Mouse (Mus musculus): ENCODE results near the gene Tgfb1. TPM values are rescaled to one million over a fixed set of nuclear protein-coding genes. Genes with fewer than 3 reads are reported as not detected.
"Not testable (repeated sequence)": the region's sequence is repeated elsewhere in the genome, so short reads cannot be mapped to it uniquely, and the experiment has no call there.

The Tgfb1 gene
- polyA plus RNA-seq, 1 experiment, result 354 TPM

DNA sequence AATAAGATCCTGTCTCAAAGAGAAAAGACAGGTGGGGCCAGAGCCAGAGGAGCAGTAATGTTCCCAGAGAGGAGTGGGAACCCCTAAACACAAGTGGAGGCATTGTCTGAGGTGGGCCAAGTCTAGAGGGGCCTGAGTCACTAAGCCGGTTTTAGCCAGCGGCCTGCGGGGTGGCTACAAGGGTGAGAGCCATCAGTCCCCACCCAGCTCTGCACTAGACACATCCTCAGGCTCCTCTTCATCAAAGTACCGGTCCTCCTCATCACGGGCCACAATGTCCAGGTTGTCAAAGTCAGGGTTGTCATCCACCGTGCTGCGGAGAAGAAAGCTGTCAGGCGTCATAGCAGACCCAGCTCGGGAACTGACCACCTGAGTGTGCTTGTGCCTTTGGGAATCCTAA lies 26.0 kb downstream of the Tgfb1 start:
- Histone ChIP-seq H3K4me1 (ENCODE audit: control insufficient read depth, insufficient read depth, low read length) (peaks cover 36% of the 10 kb centered on the region), H3K4me3 (ENCODE audit: insufficient read depth, low read length) (no peak overlapping the region), H3K27ac (ENCODE audit: insufficient read depth, low read depth, low read length) (peak overlapping the region; percentile 38; the same call in 1 of the 2 replicates)
- TF ChIP-seq POLR2A (IDR thresholded peaks at IDR 0.05; ENCODE audit: borderline replicate concordance, low read depth, low read length) (no peak), CTCF (IDR thresholded peaks at IDR 0.05; ENCODE audit: low read depth, low read length) (no peak)

DNA sequence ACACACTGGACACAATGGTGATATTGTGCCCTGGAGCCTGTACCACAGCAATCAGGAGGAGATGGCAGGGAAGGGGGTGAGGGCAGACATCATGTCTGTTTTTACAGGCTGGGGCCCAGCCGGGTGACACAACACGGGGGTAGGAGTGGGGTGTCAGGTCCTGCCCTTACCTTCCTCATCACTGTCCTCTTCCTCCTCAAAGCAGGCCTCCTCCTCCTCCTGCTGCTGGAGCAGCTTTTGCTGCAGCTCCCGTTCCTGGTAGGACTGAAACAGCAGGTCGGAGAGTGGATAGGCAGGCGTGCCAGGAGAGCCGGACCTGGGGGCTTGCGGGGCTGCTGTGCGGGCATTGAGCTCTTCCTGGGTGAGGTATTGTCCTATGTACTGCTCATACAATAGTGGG lies 27.8 kb downstream of the Tgfb1 start:
- H3K27ac ChIP-seq (ENCODE audit: insufficient read depth, low read depth, low read length), result no peak overlapping the region
- H3K4me1 ChIP-seq (ENCODE audit: control insufficient read depth, insufficient read depth, low read length), result peaks cover 36% of the 10 kb centered on the region
- H3K4me3 ChIP-seq (ENCODE audit: insufficient read depth, low read length), result no peak overlapping the region
- TF ChIP-seq POLR2A (IDR thresholded peaks at IDR 0.05; ENCODE audit: borderline replicate concordance, low read depth, low read length) (no peak), CTCF (IDR thresholded peaks at IDR 0.05; ENCODE audit: low read depth, low read length) (no peak)

DNA sequence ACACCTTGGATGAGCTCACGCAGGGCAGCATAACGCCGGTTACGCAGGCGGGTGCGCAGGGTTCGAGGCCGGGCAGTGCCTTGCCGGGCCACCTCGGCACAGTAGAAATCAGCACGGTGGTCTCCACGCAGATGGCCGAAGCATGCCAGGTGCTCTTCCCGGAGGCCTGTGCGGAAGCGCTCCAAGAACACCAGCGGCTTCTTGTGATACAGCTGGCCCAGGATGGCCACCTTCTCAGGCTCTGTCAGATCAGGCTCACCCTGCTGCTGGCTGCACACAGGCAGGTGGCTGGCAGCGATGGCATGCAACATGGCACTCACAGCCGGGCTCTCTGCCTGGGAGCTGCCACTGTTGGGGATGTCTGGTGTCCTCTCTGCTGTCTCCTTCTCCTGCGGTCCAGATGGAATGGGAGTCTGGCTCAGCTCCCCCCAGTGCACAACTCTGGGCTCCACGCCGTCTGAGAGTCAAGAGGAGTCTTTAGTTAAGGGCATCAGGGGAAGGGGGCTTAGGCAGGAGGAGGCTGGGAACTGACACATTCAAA lies 29.0 kb downstream of the Tgfb1 start:
- TF ChIP-seq CTCF (IDR thresholded peaks at IDR 0.05; ENCODE audit: low read depth, low read length), result no peak
- no peak for TF ChIP-seq POLR2A (IDR thresholded peaks at IDR 0.05; ENCODE audit: borderline replicate concordance, low read depth, low read length)
- no peak overlapping the region for H3K27ac ChIP-seq (ENCODE audit: insufficient read depth, low read depth, low read length)
- no peak overlapping the region for H3K4me3 ChIP-seq (ENCODE audit: insufficient read depth, low read length)
- peaks cover 31% of the 10 kb centered on the region for H3K4me1 ChIP-seq (ENCODE audit: control insufficient read depth, insufficient read depth, low read length)

DNA sequence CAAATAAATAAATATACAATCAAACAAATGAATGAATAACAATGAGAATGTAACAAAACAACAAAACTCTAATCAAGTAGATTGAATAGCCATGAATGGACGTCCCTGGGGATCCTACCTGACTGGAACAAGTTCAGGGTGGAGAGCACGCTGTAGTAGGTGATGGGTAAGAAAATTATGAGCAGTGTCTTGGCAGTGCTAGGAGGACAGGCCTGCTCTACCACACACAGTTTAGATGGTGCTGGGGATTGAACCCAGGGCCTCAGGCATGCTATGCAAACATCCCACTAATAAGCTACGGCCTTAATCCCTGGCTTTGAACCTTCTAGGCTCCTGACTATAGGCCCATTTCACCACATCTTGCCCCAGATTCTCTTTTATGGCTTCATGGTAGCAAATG lies 30.7 kb downstream of the Tgfb1 start:
- Histone ChIP-seq H3K27ac (ENCODE audit: insufficient read depth, low read depth, low read length) (no peak overlapping the region), H3K4me3 (ENCODE audit: insufficient read depth, low read length) (peak overlapping the region; percentile 21; the same call in 1 of the 2 replicates), H3K4me1 (ENCODE audit: control insufficient read depth, insufficient read depth, low read length) (peaks cover 22% of the 10 kb centered on the region)
- TF ChIP-seq CTCF (IDR thresholded peaks at IDR 0.05; ENCODE audit: low read depth, low read length) (no peak), POLR2A (IDR thresholded peaks at IDR 0.05; ENCODE audit: borderline replicate concordance, low read depth, low read length) (no peak)

DNA sequence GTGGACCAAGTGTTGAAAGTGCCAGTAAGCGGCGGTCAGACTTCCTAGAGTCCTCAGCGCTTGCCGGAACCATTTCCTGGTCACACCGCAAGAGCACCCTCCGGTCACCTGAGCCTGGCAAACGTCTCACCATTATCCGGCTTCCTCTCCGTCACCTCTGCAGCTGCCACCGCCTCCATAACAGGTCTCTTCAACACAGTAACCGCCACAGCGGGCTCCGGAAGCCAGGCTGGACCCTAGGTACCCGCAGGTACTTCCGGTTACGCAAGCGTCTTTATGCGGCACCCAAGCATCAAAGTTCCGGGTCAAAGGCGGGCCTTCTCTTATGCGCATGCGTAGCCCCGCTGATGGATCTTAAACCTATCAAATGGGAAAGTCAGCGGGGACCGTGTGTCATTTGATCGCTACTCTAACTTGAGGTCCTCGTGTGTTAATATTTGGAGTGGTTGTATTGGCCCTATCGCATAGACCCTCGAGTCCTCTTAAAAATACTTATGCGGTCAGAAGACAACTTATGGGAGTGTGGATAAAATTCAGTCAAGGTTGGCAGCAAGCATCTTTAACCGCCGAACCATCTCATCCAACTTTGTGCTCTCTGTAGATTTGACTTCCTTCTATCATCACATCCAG lies 32.1 kb downstream of the Tgfb1 start, which contains the start of gene Ccdc97:
Gene Ccdc97 (minus strand): TSS at position 301 of the 630 bp plus-strand sequence.
- Histone ChIP-seq H3K4me1 (ENCODE audit: control insufficient read depth, insufficient read depth, low read length) (peaks cover 20% of the 10 kb centered on the region), H3K4me3 (ENCODE audit: insufficient read depth, low read length) (peak within 1 kb of the TSS; percentile 82), H3K27ac (ENCODE audit: insufficient read depth, low read depth, low read length) (peak within 1 kb of the TSS; percentile 76)
- TF ChIP-seq POLR2A (IDR thresholded peaks at IDR 0.05; ENCODE audit: borderline replicate concordance, low read depth, low read length) (no peak), CTCF (IDR thresholded peaks at IDR 0.05; ENCODE audit: low read depth, low read length) (no peak)

DNA sequence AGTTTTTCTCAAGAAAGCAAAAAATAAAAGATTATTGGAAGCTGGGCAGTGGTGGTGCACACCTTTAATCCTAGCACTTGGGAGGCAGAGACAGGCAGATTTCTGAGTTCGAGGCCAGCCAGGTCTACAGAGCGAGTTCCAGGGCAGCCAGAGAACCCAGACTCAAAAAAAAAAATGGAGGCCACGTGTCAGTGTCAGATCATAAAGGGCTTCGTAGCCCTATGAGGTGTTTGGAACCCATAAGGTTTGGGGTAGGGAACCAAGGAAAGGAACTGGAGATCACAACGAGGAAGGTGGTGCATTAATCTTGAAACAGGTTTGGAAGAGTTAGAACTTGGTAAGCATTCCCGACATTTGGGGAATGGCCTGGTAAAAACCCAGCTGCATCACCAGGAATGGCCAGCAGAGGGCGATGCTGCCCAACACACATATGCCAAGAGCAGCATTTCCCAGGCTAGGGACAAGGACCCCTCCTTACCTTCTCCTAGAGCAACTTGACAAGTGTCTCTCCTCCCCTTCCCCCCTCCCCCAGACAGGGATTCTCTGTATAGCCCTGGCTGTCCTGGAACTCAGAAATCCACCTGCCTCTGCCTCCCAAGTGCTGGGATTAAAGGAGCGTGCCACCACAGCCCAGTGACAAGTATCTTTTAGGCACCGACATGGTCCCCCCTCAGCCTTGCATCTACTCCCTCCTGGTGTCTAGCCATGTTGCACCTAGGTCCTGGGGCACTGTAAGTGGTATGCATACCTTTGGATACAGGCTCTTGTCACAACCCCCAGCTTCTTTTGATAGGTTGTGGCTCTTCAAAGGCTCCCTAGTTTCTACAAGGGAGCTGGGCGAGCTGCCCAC lies 33.2 kb downstream of the Tgfb1 start:
- Histone ChIP-seq H3K4me1 (ENCODE audit: control insufficient read depth, insufficient read depth, low read length) (peaks cover 20% of the 10 kb centered on the region), H3K4me3 (ENCODE audit: insufficient read depth, low read length) (no peak overlapping the region), H3K27ac (ENCODE audit: insufficient read depth, low read depth, low read length) (peak overlapping the region; percentile 67)
- TF ChIP-seq POLR2A (IDR thresholded peaks at IDR 0.05; ENCODE audit: borderline replicate concordance, low read depth, low read length) (no peak), CTCF (IDR thresholded peaks at IDR 0.05; ENCODE audit: low read depth, low read length) (peak; percentile 77)

DNA sequence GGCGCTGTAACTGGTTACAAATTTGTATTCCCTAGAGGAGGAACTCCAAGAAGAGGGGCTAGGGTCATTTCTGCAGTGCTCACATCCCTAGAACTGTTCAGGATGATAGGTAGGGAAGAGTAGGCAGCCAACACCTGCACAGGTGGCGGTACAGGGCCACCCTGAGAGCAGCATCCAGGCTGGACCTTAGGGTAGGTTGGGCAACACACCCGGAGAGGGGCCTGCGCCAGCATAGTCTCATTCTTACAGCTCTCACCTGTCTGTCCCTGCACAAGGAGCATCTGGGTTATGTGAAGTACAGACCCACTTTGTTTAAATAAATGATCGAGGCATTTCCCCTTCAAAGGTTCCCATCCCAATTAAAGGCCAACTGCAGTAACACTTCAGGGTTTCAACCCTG lies 34.0 kb downstream of the Tgfb1 start:
- TF ChIP-seq POLR2A (IDR thresholded peaks at IDR 0.05; ENCODE audit: borderline replicate concordance, low read depth, low read length), result no peak
- no peak for TF ChIP-seq CTCF (IDR thresholded peaks at IDR 0.05; ENCODE audit: low read depth, low read length)
- H3K4me1 ChIP-seq (ENCODE audit: control insufficient read depth, insufficient read depth, low read length), result peaks cover 20% of the 10 kb centered on the region
- no peak overlapping the region for H3K27ac ChIP-seq (ENCODE audit: insufficient read depth, low read depth, low read length)
- no peak overlapping the region for H3K4me3 ChIP-seq (ENCODE audit: insufficient read depth, low read length)

DNA sequence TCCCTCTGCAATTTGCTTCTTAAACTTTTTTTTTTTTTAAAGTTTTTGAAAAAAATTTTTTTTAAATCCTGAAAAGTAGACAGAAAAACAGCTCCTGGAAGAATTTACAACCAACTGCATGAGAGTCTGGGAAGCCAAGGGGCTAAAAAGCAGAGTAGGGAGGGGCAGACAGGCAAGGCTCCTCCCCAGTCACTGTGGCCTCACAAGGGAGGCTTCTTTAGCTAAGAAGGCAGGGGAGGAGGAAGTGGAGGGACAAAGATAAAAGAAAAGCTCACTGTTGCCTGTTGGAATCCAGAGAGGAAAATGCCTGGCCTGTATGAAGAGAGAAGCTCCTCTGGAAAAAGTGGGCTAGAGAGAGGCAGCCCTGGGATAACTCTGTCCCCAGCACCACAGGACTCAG lies 35.0 kb downstream of the Tgfb1 start:
- not testable (repeated sequence) for H3K4me3 ChIP-seq (ENCODE audit: insufficient read depth, low read length)
- Histone ChIP-seq H3K27ac (ENCODE audit: insufficient read depth, low read depth, low read length) (peak overlapping the region; percentile 25), H3K4me1 (ENCODE audit: control insufficient read depth, insufficient read depth, low read length) (peaks cover 27% of the 10 kb centered on the region)

DNA sequence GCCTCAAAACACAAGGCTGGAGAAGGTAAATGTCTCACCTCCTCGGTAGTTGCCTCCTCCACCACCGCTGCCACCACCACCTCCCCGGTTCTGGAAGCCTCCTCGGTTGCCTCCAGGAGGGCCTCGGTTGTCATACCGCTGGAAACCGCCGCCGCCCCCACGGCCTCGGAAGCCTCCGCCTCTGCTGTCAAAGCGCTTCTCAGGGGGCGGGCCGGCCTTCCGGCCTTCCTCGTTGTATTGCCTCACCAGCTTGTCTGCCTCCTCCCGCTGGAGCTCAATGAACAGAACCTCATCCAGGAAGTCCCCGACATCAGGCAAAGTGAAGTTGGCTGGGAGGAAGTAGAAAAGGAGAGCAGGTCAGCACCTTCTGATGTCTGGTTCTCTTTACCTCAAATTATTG lies 39.1 kb downstream of the Tgfb1 start:
- TF ChIP-seq POLR2A (IDR thresholded peaks at IDR 0.05; ENCODE audit: borderline replicate concordance, low read depth, low read length) (no peak), CTCF (IDR thresholded peaks at IDR 0.05; ENCODE audit: low read depth, low read length) (no peak)
- H3K4me3 ChIP-seq (ENCODE audit: insufficient read depth, low read length), result no peak overlapping the region
- H3K27ac ChIP-seq (ENCODE audit: insufficient read depth, low read depth, low read length), result no peak overlapping the region
- H3K4me1 ChIP-seq (ENCODE audit: control insufficient read depth, insufficient read depth, low read length), result peaks cover 31% of the 10 kb centered on the region

DNA sequence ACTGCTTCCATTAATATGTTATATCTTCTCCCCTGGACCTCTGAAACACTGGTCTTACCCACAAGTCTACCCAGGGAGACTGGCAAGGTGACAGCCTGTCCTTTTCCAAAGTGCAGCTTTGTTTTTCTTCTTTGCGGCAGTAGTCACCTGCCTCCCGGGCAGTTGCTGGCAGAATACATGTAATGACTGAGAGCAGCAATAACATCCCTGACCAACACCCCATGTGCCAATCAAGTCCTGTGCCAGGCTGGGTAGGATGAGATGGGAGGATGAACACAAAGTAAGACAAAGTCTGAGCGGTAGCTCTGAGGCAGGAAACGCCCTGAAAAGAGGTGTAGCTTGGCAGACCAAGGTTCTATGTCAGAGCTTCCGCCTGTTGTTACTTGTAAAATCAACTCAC lies 41.0 kb downstream of the Tgfb1 start:
- no peak for TF ChIP-seq POLR2A (IDR thresholded peaks at IDR 0.05; ENCODE audit: borderline replicate concordance, low read depth, low read length)
- TF ChIP-seq CTCF (IDR thresholded peaks at IDR 0.05; ENCODE audit: low read depth, low read length), result no peak
- Histone ChIP-seq H3K4me3 (ENCODE audit: insufficient read depth, low read length) (no peak overlapping the region), H3K4me1 (ENCODE audit: control insufficient read depth, insufficient read depth, low read length) (peaks cover 39% of the 10 kb centered on the region), H3K27ac (ENCODE audit: insufficient read depth, low read depth, low read length) (no peak overlapping the region)

Data from bone marrow macrophage, adult 2 months (primary cell).